ENCODE assay signal across 8 mouse cellular contexts in genomic region chr7:28386007-28386406, GRCm38 (mm10). TPM values are rescaled to one million over a fixed set of nuclear protein-coding genes. Genes with fewer than 3 reads are reported as not detected.
DNase-seq lines count a peak whose midpoint lies in the region; ATAC-seq lines count a peak whose summit lies in the region.

No protein-coding gene starts in this region.

- no peaks in the 10 kb centered on the region for H3K27me3 ChIP-seq in embryonic facial prominence, embryonic 13.5 days
- no peaks in the 10 kb centered on the region for H3K27me3 ChIP-seq in limb, embryonic 15.5 days

- H3K4me1 ChIP-seq in embryonic facial prominence, embryonic 13.5 days: peaks cover 23% of the 10 kb centered on the region
- H3K4me1 ChIP-seq in limb, embryonic 15.5 days: peaks cover 34% of the 10 kb centered on the region

- ATAC-seq in embryonic facial prominence, embryonic 13.5 days (ENCODE audit: insufficient number of reproducible peaks, insufficient read depth, low FRiP score, low TSS enrichment, low read depth): no peak
- no peak for ATAC-seq in limb, embryonic 15.5 days (ENCODE audit: insufficient number of reproducible peaks, low FRiP score, low TSS enrichment, low read depth)
- ATAC-seq in neutrophil, adult 5-6 weeks (ENCODE audit: extremely low read depth, insufficient number of reproducible peaks, low FRiP score, poor library complexity, severe bottlenecking): peak; percentile 27

- H3K9ac ChIP-seq in embryonic facial prominence, embryonic 13.5 days: no peak overlapping the region
- H3K9ac ChIP-seq in limb, embryonic 15.5 days: no peak overlapping the region

- 83% methylated on average over 7 of the region's 7 CpGs for WGBS in embryonic facial prominence, embryonic 13.5 days
- WGBS in limb, embryonic 15.5 days: 70% methylated on average over 7 of the region's 7 CpGs

- no peak overlapping the region for H3K4me3 ChIP-seq in embryonic facial prominence, embryonic 13.5 days
- H3K4me3 ChIP-seq in limb, embryonic 15.5 days: no peak overlapping the region

- DNase-seq in layer of hippocampus, adult 9-11 months: peak; percentile 91
- DNase-seq in layer of hippocampus, postnatal 36 days: no peak
- DNase-seq in cerebellum, postnatal 25 days: no peak
- no peak for DNase-seq in layer of hippocampus, adult 8-10 months (ENCODE audit: low spot score in 2 of 2)
- DNase-seq in cerebellum, postnatal 4 days (ENCODE audit: low spot score in 2 of 2): no peak

- H3K9me3 ChIP-seq in embryonic facial prominence, embryonic 13.5 days: no peaks in the 10 kb centered on the region
- no peaks in the 10 kb centered on the region for H3K9me3 ChIP-seq in limb, embryonic 15.5 days

- peaks cover 48% of the 10 kb centered on the region for H3K36me3 ChIP-seq in embryonic facial prominence, embryonic 13.5 days
- H3K36me3 ChIP-seq in limb, embryonic 15.5 days: peaks cover 50% of the 10 kb centered on the region

- no peak overlapping the region for H3K4me2 ChIP-seq in embryonic facial prominence, embryonic 13.5 days
- no peak overlapping the region for H3K4me2 ChIP-seq in limb, embryonic 15.5 days

- H3K27ac ChIP-seq in embryonic facial prominence, embryonic 13.5 days: 0 out of 2 replicates have a peak overlapping the region, but pooled peaks have one; percentile 23
- H3K27ac ChIP-seq in limb, embryonic 15.5 days: peak overlapping the region; percentile 62

RNA-seq across cellular contexts. Expression of gene Zfp36, which starts 6.0 kb away (rescaled TPM):
- 1 to 10 TPM; 3.1 to 3.9 TPM for total RNA-seq in layer of hippocampus, postnatal 36 days (2021)
- 9.7 and 11.0 TPM in 2 replicates for polyA plus RNA-seq in embryonic facial prominence, embryonic 13.5 days (2015; fragmentation: Nextera tagmentation; extraction: Ambion mirVana)
- polyA plus RNA-seq in limb, embryonic 15.5 days (2015; fragmentation: Nextera tagmentation; extraction: Ambion mirVana): 22.8 and 26.0 TPM in 2 replicates
- total RNA-seq in neutrophil, adult 5-6 weeks (2017): 496 and 563 TPM in 2 replicates
- 1 to 10 TPM; 1.8 to 7.9 (median 5.0) TPM for total RNA-seq in layer of hippocampus, adult 8-10 months (2022)

RNA-seq across cellular contexts. Expression of gene Med29, which starts 6.5 kb away (rescaled TPM):
- 10 to 100 TPM; 18.3 to 19.6 TPM for total RNA-seq in layer of hippocampus, postnatal 36 days (2021)
- 40.5 and 53.5 TPM in 2 replicates for polyA plus RNA-seq in embryonic facial prominence, embryonic 13.5 days (2015; fragmentation: Nextera tagmentation; extraction: Ambion mirVana)
- 44.8 and 45.1 TPM in 2 replicates for polyA plus RNA-seq in limb, embryonic 15.5 days (2015; fragmentation: Nextera tagmentation; extraction: Ambion mirVana)
- 9.1 and 9.8 TPM in 2 replicates for total RNA-seq in neutrophil, adult 5-6 weeks (2017)
- total RNA-seq in layer of hippocampus, adult 8-10 months (2022): 10 to 100 TPM; 16.0 to 20.2 (median 17.1) TPM

RNA-seq across cellular contexts. Expression of gene Paf1, which starts 6.7 kb away (rescaled TPM):
- total RNA-seq in layer of hippocampus, postnatal 36 days (2021): 10 to 100 TPM; 68.9 to 70.1 TPM
- polyA plus RNA-seq in embryonic facial prominence, embryonic 13.5 days (2015; fragmentation: Nextera tagmentation; extraction: Ambion mirVana): 80.5 and 89.6 TPM in 2 replicates
- 67.6 and 73.4 TPM in 2 replicates for polyA plus RNA-seq in limb, embryonic 15.5 days (2015; fragmentation: Nextera tagmentation; extraction: Ambion mirVana)
- total RNA-seq in neutrophil, adult 5-6 weeks (2017): 218 and 230 TPM in 2 replicates
- total RNA-seq in layer of hippocampus, adult 8-10 months (2022): 10 to 100 TPM; 72.9 to 77.5 (median 75.4) TPM

RNA-seq across cellular contexts. Expression of gene Plekhg2, which starts 13.6 kb away (rescaled TPM):
- 1 to 10 TPM; 5.5 to 7.4 TPM for total RNA-seq in layer of hippocampus, postnatal 36 days (2021)
- 102 and 109 TPM in 2 replicates for polyA plus RNA-seq in embryonic facial prominence, embryonic 13.5 days (2015; fragmentation: Nextera tagmentation; extraction: Ambion mirVana)
- 54.4 and 54.8 TPM in 2 replicates for polyA plus RNA-seq in limb, embryonic 15.5 days (2015; fragmentation: Nextera tagmentation; extraction: Ambion mirVana)
- 32.6 and 39.7 TPM in 2 replicates for total RNA-seq in neutrophil, adult 5-6 weeks (2017)
- 1 to 10 TPM; 5.8 to 7.8 (median 6.5) TPM for total RNA-seq in layer of hippocampus, adult 8-10 months (2022)

RNA-seq across cellular contexts. Expression of gene Rps16, which starts 35.6 kb away (rescaled TPM):
- total RNA-seq in layer of hippocampus, postnatal 36 days (2021): 100 to 1,000 TPM; 454 to 471 TPM
- 1,032 and 1,091 TPM in 2 replicates for polyA plus RNA-seq in embryonic facial prominence, embryonic 13.5 days (2015; fragmentation: Nextera tagmentation; extraction: Ambion mirVana)
- 822 and 1,022 TPM in 2 replicates for polyA plus RNA-seq in limb, embryonic 15.5 days (2015; fragmentation: Nextera tagmentation; extraction: Ambion mirVana)
- 700 and 800 TPM in 2 replicates for total RNA-seq in neutrophil, adult 5-6 weeks (2017)
- total RNA-seq in layer of hippocampus, adult 8-10 months (2022): 100 to 1,000 TPM; 531 to 646 (median 582) TPM

Comparison
In these comparisons a context has a peak if more than half of its experiments do, and no peak if none do; other contexts are left out.
1. RNA of gene Zfp36, which starts 6.0 kb away (total RNA-seq): 496 to 563 TPM in neutrophil, adult 5-6 weeks; 1.8 to 7.9 TPM in layer of hippocampus, adult 8-10 months and 3.1 to 3.9 TPM in layer of hippocampus, postnatal 36 days; every median in the first group is over 10 times any median in the second.